Mouse (Mus musculus): ENCODE data around the gene Pth1r. TPM values are rescaled to one million over a fixed set of nuclear protein-coding genes. Genes with fewer than 3 reads are reported as not detected.
A peak's percentile ranks its signal among the peaks of the same experiment; 100 is the strongest.
"Not testable (repeated sequence)": the region's sequence is repeated elsewhere in the genome, so short reads cannot be mapped to it uniquely, and the experiment has no call there.

Gene Pth1r
- total RNA-seq, 2 experiments from 2014 or later: 0.92 TPM; not detected in 1

DNA sequence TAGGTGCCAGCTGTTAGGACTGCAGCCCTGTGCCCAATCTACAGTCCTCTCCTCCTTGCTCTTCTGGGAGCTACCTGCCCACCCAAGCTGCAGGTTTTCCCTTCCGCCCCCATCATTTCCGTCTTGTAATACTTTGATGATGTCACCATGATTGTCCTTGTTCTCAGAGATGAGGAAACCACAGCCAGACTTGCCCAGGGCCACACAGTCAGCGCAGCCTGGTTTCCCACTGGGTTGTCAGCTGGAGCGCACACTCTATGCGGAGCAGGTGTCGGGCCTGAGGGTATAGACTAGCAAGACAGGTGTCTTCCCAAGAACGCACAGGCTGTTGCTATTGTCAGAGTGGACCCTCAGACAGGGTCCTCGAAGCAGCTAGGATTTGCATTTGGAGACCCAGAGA lies 61.8 kb downstream of the Pth1r start:
- ATAC-seq (replicated peaks; ENCODE audit: poor library complexity): no peak

DNA sequence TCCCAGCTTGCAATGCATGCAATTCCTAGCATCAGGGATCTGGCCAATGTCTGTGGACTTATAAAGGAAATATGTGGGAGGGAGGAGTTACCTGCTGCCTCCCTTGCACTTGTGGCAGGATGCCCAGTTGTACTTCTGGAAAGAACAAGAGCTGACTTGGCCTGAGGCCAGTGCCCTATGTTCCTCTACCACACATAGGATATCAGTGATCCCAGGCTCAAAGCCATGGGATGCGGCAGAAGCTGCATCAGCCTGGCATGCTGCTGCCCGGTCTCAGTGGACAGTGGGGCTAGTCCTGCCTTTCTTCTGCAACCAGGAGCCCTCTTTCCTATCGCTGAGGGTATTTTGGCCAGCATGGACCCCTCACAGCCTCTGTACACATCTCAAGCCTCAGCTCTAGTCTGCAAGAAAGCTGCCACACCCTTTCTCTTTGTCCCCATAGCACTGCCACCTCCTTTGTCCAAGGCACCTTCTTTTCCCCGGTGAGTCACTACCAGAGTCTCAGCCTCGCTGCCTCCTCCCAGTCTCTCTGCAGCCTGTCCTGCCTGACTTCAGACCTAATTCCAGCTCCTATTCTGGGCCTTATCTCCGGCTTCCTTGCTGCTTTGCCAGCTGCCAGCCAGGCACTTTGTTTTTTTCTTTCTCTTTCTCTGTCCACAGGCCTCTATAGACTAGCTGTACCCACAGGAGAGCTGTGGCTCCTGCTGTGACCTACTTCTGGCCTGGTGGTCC lies 62.7 kb downstream of the Pth1r start:
- ATAC-seq (replicated peaks; ENCODE audit: poor library complexity): peak; percentile 16; the same call in 1 of the 2 replicates

DNA sequence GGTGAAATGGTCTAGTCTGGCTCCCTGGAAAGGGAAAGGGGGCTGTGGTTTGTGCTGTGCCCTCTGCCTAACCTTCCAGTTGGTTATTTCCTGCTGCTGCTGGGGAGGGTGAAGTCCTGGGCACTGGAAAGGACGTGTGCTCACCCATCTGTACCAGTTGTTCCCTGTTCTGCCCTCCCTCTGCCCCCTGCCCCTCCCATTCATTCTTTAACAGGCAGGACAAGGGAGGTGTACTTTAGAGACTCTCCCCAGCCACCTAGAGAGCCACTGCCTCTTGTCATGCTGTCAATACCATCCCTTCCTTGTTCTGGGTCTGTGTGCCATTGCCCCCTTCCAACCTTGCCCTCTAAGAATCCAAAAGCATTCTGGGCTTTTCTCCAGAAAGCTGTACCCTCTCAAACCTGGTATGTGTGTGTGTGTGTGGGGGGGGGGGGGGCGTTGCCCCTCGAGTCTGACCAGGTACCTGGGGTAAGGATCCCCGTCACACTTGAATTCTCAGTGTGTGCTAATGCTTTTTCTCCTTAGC lies 63.3 kb downstream of the Pth1r start:
- no peak for ATAC-seq (replicated peaks; ENCODE audit: poor library complexity)

DNA sequence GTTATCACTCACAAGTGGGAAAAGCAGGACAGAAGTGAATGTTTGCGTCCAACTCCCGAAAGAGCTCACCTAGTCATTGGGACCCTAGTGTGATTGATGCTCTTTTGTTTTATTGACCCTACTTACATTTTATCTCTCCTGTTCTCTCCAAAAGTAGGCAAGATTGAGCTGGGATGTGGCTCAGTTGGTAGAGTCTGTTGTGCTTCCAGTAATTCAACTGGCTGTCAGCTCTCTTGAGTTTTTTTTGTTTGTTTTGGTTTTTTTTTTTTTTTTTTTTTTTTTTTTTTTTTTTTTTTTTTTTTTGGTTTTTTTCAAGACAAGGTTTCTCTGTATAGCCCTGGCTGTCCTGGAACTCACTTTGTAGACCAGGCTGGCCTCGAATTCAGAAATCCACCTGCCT lies 64.2 kb downstream of the Pth1r start:
- not testable (repeated sequence) for ATAC-seq (replicated peaks; ENCODE audit: poor library complexity)

DNA sequence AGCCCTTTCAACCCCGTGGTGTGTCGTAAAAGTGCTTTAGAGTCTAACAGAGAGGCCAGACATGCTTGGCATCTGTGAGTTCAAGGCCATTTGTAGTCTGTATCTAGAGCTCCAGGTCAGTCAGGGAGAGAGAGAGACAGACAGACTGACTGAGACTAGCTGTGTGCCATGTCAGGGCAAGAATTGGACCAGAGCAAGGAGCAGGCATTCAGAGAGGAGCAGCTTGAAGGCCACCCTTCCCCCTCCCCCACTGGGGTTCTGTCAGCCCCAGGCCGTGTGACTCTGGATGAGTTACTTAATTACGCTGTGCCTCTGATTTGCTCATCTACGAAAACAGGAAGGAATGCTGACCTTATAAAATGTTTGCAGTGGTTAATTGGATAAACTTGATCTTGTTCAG lies 64.7 kb downstream of the Pth1r start:
- ATAC-seq (replicated peaks; ENCODE audit: poor library complexity): 0 out of 2 replicates have a peak, but pooled peaks have one; percentile 17

DNA sequence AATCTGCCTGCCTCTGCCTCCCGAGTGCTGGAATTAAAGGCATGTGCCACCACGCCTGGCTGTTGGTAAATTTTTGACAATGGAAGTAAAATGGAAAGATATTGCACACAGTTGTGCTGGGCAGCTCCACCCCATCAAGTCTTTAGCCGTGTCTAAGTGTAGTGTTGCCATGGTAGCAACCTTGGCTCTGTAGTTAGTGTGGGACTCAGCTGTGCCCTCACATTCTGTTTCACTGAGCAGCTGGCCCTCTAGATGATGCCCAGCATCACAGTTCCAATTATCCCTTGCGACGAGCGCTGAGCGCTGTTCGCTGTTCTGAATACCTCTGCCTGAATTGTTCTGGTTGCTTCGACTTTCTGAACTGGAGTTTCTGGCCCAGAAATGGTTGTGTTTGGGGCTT lies 65.1 kb downstream of the Pth1r start:
- ATAC-seq (replicated peaks; ENCODE audit: poor library complexity): no peak

DNA sequence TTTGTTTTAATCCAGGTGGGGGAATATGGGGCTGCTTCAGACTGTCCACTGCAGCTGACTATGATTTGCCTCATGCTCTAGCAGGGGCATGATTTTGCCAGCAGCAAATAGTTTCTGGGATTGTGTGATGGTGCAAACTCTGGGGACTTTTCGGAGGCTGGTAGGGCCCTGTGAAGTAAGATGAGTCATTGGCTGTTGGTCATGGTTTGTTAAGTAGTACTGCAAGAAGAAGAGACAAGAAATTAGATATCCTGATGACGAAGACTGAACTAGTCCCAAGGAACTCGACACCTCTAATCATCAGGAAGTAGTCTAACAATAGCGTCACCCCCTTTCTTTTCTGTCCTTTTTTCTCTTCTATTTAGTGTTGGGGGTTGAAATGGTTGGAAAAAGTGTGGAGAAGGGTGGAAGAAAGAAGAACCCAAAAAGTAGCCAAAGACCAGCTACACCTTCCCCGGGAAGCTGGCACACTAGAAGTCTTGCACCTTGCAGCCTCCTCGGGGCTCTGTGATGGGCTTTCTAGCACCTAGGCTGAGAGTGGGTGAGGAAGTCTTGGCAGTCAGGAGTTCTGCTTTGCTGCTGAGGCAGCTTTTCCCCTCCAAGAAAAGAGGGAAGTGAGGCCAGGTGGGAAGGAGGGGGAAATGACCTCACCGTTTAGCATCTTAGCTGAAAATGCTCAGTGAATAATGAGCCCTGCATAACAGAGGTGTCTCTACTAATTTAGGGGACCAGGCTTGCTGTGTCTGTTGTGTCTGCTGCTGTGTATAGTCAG lies 66.0 kb downstream of the Pth1r start:
- peak; percentile 24 for ATAC-seq (replicated peaks; ENCODE audit: poor library complexity)

DNA sequence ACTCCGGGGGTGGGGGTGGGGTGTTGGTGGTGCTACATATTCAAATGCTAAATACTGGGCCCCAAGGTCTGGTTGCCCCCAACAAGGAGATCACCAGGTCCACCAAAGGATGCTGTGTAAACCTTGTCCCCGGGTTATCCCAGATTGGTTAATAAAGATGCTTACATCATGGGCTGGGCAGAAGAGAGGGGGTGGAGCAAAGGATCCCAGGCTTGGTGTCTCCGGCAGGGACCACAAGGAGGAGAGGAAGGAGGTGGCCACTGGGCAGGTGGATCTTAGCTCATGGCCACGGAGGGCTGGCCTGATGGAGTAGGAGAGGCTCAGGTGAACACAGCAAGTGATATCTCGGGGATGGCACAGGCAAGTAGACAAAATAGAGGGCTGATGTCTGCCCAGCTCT lies 68.1 kb downstream of the Pth1r start:
- no peak for ATAC-seq (replicated peaks; ENCODE audit: poor library complexity)

DNA sequence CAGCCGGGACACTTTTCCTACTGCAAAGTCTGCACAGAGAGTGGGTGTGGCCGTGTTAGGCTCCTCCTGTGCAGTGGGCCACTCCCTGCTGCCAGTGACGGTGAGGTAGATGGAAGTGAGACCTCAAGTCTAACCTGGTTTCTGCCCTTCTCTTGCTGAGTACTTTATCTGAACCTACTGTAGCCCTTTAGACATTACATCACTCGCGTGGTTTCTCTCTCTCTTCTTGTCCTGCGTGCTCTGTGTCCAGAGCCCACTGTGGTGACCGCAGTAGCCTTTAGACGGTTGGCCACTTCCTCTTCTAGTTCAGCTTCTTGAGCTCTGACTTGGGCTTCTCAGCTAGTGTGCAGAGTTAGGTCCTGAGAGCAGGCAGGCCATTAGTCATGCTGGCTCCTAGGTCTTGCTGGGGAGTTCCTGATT lies 70.4 kb downstream of the Pth1r start:
- peak; percentile 76 for ATAC-seq (replicated peaks; ENCODE audit: poor library complexity)

DNA sequence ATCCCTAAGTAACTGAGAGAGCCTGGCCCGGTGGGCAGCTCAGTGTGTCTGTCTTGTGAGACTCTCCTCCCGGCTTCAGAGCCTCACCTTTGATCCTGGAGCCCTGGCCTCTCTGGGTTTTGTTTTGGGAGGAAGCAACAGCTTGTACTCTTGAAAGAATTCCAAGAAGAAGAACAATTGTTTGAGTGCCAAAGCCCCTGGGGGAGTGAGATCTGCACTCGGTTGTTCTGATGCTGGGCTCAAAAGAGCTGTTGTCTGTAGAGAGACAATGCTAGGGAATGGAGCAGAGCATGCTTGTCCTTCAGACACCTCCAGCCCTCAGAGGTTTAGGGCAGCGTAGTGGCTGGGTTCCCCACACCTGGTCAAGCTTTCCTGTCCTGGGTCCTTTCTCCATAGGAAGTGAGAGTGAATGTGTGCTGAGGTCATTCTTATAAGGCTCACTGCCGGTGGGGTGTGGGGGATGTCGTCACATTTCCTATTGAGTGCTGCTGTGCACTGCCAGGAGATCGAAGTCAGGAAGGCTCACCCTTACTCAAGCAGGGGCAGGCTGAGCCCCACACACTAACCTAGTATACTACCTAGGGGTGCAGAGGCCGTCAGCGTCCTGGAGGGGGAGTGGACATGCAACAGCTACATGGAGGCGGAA lies 73.7 kb downstream of the Pth1r start:
- ATAC-seq (replicated peaks; ENCODE audit: poor library complexity): peak; percentile 8; the same call in 1 of the 2 replicates

DNA sequence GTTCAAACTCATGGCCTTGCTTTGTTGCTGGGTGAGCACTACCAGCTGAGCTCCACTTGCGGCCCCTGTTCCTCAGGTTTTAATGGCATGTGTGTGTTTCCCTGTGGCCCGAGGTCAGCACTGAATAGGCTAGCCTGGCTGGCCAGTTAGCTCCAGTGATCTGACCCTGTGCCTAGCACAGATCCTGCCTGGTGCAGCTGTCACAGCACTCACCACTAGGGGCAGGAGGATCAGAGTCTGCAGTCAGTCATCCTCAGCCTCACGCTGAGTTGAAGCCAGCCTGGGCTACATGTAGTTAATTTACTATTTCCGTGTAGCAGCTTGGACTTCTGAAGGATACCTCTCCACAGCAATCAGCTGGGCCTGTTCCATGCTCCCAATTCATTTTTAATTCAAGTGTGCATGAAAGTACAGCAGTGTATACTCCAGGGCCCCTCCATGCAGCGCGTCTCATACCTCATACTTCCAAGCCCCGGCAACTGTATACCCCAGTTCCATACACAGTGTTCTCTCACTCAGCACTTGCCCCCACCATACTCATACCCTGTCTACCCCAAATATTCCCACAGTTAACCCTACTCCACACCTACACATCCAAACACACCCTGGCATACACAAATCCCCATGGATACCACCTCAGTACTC lies 74.4 kb downstream of the Pth1r start:
- ATAC-seq (replicated peaks; ENCODE audit: poor library complexity): peak; percentile 20; the same call in 1 of the 2 replicates

Other genes starting within 250 kb of the Pth1r start
- gene Setd2, start 214.5 kb downstream of the Pth1r start, total RNA-seq (2015): 139 and 161 TPM in 2 replicates
- gene Setd2, start 214.5 kb downstream of the Pth1r start, total RNA-seq (2017): 113 and 160 TPM in 2 replicates
- gene Nradd, start 122.7 kb downstream of the Pth1r start, total RNA-seq (2015): 2.0 and 4.3 TPM in 2 replicates
- gene Nradd, start 122.7 kb downstream of the Pth1r start, total RNA-seq (2017): 1.9 and 2.2 TPM in 2 replicates
- 20.1 and 24.1 TPM in 2 replicates for gene Nbeal2, start 93.0 kb downstream of the Pth1r start, total RNA-seq (2015)
- 10.3 and 19.3 TPM in 2 replicates for gene Nbeal2, start 93.0 kb downstream of the Pth1r start, total RNA-seq (2017)
- 98.7 and 112 TPM in 2 replicates for gene Ccdc12, start 90.6 kb downstream of the Pth1r start, total RNA-seq (2015)
- 75.3 and 92.6 TPM in 2 replicates for gene Ccdc12, start 90.6 kb downstream of the Pth1r start, total RNA-seq (2017)
- gene Myl3, start 5.3 kb downstream of the Pth1r start, total RNA-seq (2015): not detected in 2 replicates
- gene Myl3, start 5.3 kb downstream of the Pth1r start, total RNA-seq (2017): not detected in 2 replicates
- not detected in 2 replicates for gene Prss42, start 51.0 kb upstream of the Pth1r start, total RNA-seq (2015)
- gene Prss42, start 51.0 kb upstream of the Pth1r start, total RNA-seq (2017): not detected in 2 replicates
- not detected in 2 replicates for gene Prss44, start 66.8 kb upstream of the Pth1r start, total RNA-seq (2015)
- gene Prss44, start 66.8 kb upstream of the Pth1r start, total RNA-seq (2017): not detected in 2 replicates
- not detected in 2 replicates for gene Prss43, start 79.5 kb upstream of the Pth1r start, total RNA-seq (2015)
- not detected in 2 replicates for gene Prss43, start 79.5 kb upstream of the Pth1r start, total RNA-seq (2017)
- gene Prss45, start 87.4 kb upstream of the Pth1r start, total RNA-seq (2015): not detected in 2 replicates
- gene Prss45, start 87.4 kb upstream of the Pth1r start, total RNA-seq (2017): not detected in 2 replicates
- not detected in 2 replicates for gene Prss46, start 97.4 kb upstream of the Pth1r start, total RNA-seq (2015)
- gene Prss46, start 97.4 kb upstream of the Pth1r start, total RNA-seq (2017): not detected in 2 replicates
- 2.3 and 10.4 TPM in 2 replicates for gene Prss50, start 110.8 kb upstream of the Pth1r start, total RNA-seq (2015)
- gene Prss50, start 110.8 kb upstream of the Pth1r start, total RNA-seq (2017): 1.4 and 1.6 TPM in 2 replicates
- gene Als2cl, start 132.7 kb upstream of the Pth1r start, total RNA-seq (2015): 0.07 and 0.44 TPM in 2 replicates
- 0.08 and 0.20 TPM in 2 replicates for gene Als2cl, start 132.7 kb upstream of the Pth1r start, total RNA-seq (2017)
- not detected in 2 replicates for gene Tmie, start 133.0 kb upstream of the Pth1r start, total RNA-seq (2015)
- not detected in 2 replicates for gene Tmie, start 133.0 kb upstream of the Pth1r start, total RNA-seq (2017)
- gene Fam240a, start 169.7 kb upstream of the Pth1r start, total RNA-seq (2015): not detected in 2 replicates
- gene Fam240a, start 169.7 kb upstream of the Pth1r start, total RNA-seq (2017): not detected in 2 replicates
- gene Tdgf1, start 199.0 kb upstream of the Pth1r start, total RNA-seq (2015): not detected in 2 replicates
- not detected in 2 replicates for gene Tdgf1, start 199.0 kb upstream of the Pth1r start, total RNA-seq (2017)
- 0.35 TPM in 1 of 2 replicates, not detected in the other for gene Lrrc2, start 204.4 kb upstream of the Pth1r start, total RNA-seq (2015)
- not detected in 2 replicates for gene Lrrc2, start 204.4 kb upstream of the Pth1r start, total RNA-seq (2017)
- not detected in 2 replicates for gene Rtp3, start 243.4 kb upstream of the Pth1r start, total RNA-seq (2015)
- gene Rtp3, start 243.4 kb upstream of the Pth1r start, total RNA-seq (2017): not detected in 2 replicates